Mouse (Mus musculus) lung, postnatal 0 days (tissue): ENCODE measurements around the gene Ccni. TPM values are rescaled to one million over a fixed set of nuclear protein-coding genes. Genes with fewer than 3 reads are reported as not detected.
A peak's percentile ranks its signal among the peaks of the same experiment; 100 is the strongest.

Experiments used
- ATAC-seq: fragments of 200-750 bp; cut with Nextera tagmentation; 2 replicates; pipeline ENCODE4 v1.8.0; 2017; ENCODE audit warnings: moderate library complexity
- DNase-seq: peaks from one replicate; pipeline ENCODE4 v3.0.0-alpha.2; 2016; ENCODE audit warnings: low spot score
- H3K27ac ChIP-seq: fragments of 300-500 bp; sonication (generic); 2 replicates; pipeline ENCODE4 v1.5.1; 2014; ENCODE audit warnings: antibody characterized with exemption, mild to moderate bottlenecking, low read length, mixed read lengths
- H3K27me3 ChIP-seq: fragments of 300-500 bp; sonication (generic); replicated peaks from 2 replicates; pipeline ENCODE4 v1.6.1; 2014; ENCODE audit warnings: low read length, mixed read lengths; ENCODE audit not compliant: insufficient read depth
- H3K36me3 ChIP-seq: fragments of 300-500 bp; sonication (generic); 2 replicates; pipeline ENCODE4 v1.6.1; 2014; ENCODE audit warnings: low read length, mixed read lengths; ENCODE audit not compliant: insufficient read depth
- H3K4me1 ChIP-seq: fragments of 300-500 bp; sonication (generic); 2 replicates; pipeline ENCODE4 v1.6.1; 2014; ENCODE audit warnings: antibody characterized with exemption, low read depth, low read length, mixed read lengths; ENCODE audit not compliant: insufficient read depth
- H3K4me2 ChIP-seq: fragments of 300-500 bp; sonication (generic); replicated peaks from 2 replicates; pipeline ENCODE4 v1.6.1; 2014; ENCODE audit warnings: low read depth, mild to moderate bottlenecking, low read length, moderate library complexity, mixed read lengths
- H3K4me3 ChIP-seq: fragments of 300-500 bp; sonication (generic); 2 replicates; pipeline ENCODE4 v1.5.1; 2014; ENCODE audit warnings: low read depth, low read length
- H3K9ac ChIP-seq: fragments of 300-500 bp; sonication (generic); replicated peaks from 2 replicates; pipeline ENCODE4 v1.6.1; 2014; ENCODE audit warnings: low read depth, mild to moderate bottlenecking
- H3K9me3 ChIP-seq: fragments of 300-500 bp; sonication (generic); 2 replicates; pipeline ENCODE4 v1.6.1; 2016; ENCODE audit warnings: low read length, mixed read lengths
- CTCF ChIP-seq: IDR thresholded peaks from 2 replicates; pipeline ENCODE4 v1.5.1; 2016; ENCODE audit warnings: antibody characterized with exemption, mild to moderate bottlenecking
- EP300 ChIP-seq: IDR thresholded peaks from 2 replicates; pipeline ENCODE4 v1.6.1; 2016; ENCODE audit warnings: antibody characterized with exemption, mild to moderate bottlenecking, control low read depth
- WGBS: fragments of 180-500 bp; shearing (Covaris S2); extraction: QIAGEN DNeasy Blood & Tissue Kit; methylation state at CpG from one replicate; pipeline ENCODE4 v1.1.7; 2014; 5-methylcytosine and 5-hydroxymethylcytosine counted together
- polyA plus RNA-seq: library from polyadenylated mRNA; unstranded; fragments of >200 nt; fragmentation: Nextera tagmentation; extraction: Ambion mirVana; gene quantifications from 2 replicates; pipeline ENCODE4 v1.2.1, GENCODE M21; 2015

The Ccni gene
- polyA plus RNA-seq, 1 experiment from 2014 or later: 81.3 TPM

- no peak overlapping the region for H3K4me2 ChIP-seq
- no peak for TF ChIP-seq CTCF
- no peak for TF ChIP-seq EP300
- H3K4me3 ChIP-seq: no peak overlapping the region
- WGBS: 39% methylated on average over 5 of the region's 5 CpGs
- ATAC-seq (peak; percentile 75), DNase-seq (peak; percentile 50)
- H3K27ac ChIP-seq: peak overlapping the region; percentile 33
- peaks cover 16% of the 10 kb centered on the region; the same call in 1 of the 2 replicates for H3K4me1 ChIP-seq
- H3K27me3 ChIP-seq: no peaks in the 10 kb centered on the region
- no peaks in the 10 kb centered on the region for H3K9me3 ChIP-seq
- 0 out of 2 replicates have a peak, but pooled peaks cover 6% of the 10 kb centered on the region for H3K36me3 ChIP-seq
- H3K9ac ChIP-seq: no peak overlapping the region
Measured at GRCm38 (mm10) chr5:93136956-93137586, 69.2 kb downstream of the Ccni start.

- H3K4me1 ChIP-seq: peaks cover 20% of the 10 kb centered on the region; the same call in 1 of the 2 replicates
- H3K4me3 ChIP-seq: no peak overlapping the region
- H3K9me3 ChIP-seq: no peaks in the 10 kb centered on the region
- H3K36me3 ChIP-seq: no peaks in the 10 kb centered on the region
- WGBS: 48% methylated on average over 10 of the region's 10 CpGs
- no peaks in the 10 kb centered on the region for H3K27me3 ChIP-seq
- no peak overlapping the region for H3K9ac ChIP-seq
- ATAC-seq (no peak), DNase-seq (no peak)
- H3K27ac ChIP-seq: no peak overlapping the region
- no peak for TF ChIP-seq EP300
- H3K4me2 ChIP-seq: no peak overlapping the region
Measured at GRCm38 (mm10) chr5:93135368-93136107, 70.8 kb downstream of the Ccni start.

- H3K4me1 ChIP-seq: peaks cover 35% of the 10 kb centered on the region; the same call in 1 of the 2 replicates
- H3K9ac ChIP-seq: no peak overlapping the region
- H3K4me3 ChIP-seq: no peak overlapping the region
- no peaks in the 10 kb centered on the region for H3K36me3 ChIP-seq
- TF ChIP-seq CTCF: no peak
- no peak for TF ChIP-seq EP300
- no peak overlapping the region for H3K27ac ChIP-seq
- no peak for DNase-seq
- no peaks in the 10 kb centered on the region for H3K9me3 ChIP-seq
- peak overlapping the region; percentile 30; the same call in 1 of the 2 replicates for H3K4me2 ChIP-seq
- ATAC-seq: no peak
- WGBS: 39% methylated on average over 10 of the region's 10 CpGs
- H3K27me3 ChIP-seq: no peaks in the 10 kb centered on the region
Measured at GRCm38 (mm10) chr5:93133445-93134244, 72.7 kb downstream of the Ccni start.

Other genes with a start within 250 kb of the Ccni start
- gene Sowahb, start 161.5 kb downstream of the Ccni start, polyA plus RNA-seq: 1.2 and 1.3 TPM in 2 replicates
- 49.1 and 58.6 TPM in 2 replicates for gene Sept11, start 113.1 kb downstream of the Ccni start, polyA plus RNA-seq
- 2.4 and 3.2 TPM in 2 replicates for gene 2010109A12Rik, start within 50 bp of the Ccni start, polyA plus RNA-seq
- 50.2 and 51.2 TPM in 2 replicates for gene Ccng2, start 60.8 kb upstream of the Ccni start, polyA plus RNA-seq